Mouse (Mus musculus) cerebellum, adult 2 months (tissue): ENCODE results near the gene Calhm6.

Experiments used
- CTCF ChIP-seq: fragments of 200-500 bp; IDR thresholded peaks from 2 replicates; pipeline ENCODE4 v1.5.1; 2011; ENCODE audit warnings: low read depth, mild to moderate bottlenecking, control low read depth, low read length, moderate library complexity, borderline replicate concordance; ENCODE audit not compliant: insufficient read depth
- POLR2A ChIP-seq: fragments of 200-500 bp; IDR thresholded peaks from 2 replicates; pipeline ENCODE4 v1.6.1; 2011; ENCODE audit warnings: low read length, control low read depth, borderline replicate concordance; ENCODE audit not compliant: insufficient read depth

DNA sequence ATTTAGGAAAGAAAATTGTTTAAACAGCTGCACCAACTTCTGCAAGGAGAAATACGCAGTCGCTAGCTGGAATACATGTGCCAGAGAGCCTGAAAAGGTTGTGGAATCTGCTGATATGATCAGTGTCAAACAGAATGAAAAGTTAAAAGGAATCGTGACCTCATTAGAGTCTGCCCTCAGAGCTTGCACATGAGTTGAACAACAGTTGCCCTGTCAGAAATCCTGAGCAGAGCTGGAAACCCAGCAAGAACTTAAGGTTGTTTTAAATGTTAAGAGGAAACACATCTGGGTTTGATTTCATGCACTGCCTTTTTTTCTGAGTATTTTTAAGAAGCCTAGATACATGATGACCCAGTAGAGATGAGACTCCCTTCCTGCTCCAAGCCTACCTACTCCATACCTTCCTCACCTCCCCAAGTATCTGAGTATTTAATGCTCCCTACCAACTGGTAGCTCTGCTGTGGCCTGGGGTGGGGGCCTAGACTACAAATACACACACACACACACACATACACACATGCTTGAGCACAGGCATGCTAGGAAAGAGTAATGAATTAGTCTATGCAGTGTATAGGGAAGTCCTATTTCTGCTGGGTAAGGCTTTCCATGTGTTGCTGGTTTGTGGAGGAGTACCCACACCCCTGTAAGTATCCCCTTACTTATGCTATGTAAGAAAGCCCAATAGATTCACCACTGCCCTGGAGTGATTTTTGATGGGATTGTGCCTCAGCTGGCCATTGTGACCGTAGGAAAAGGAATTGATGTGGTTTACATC lies 15.6 kb downstream of the Calhm6 start:
- TF ChIP-seq POLR2A, result no peak
- no peak for TF ChIP-seq CTCF
